Mouse (Mus musculus) neural tube, embryonic 10.5 days (tissue): Measurements from ENCODE around the gene Hs3st2.

Experiments used
- DNase-seq: peaks from one replicate; pipeline ENCODE4 v3.0.0-alpha.2; 2017; ENCODE audit warnings: low spot score; ENCODE audit errors: extremely low spot score

Gene Hs3st2

DNA sequence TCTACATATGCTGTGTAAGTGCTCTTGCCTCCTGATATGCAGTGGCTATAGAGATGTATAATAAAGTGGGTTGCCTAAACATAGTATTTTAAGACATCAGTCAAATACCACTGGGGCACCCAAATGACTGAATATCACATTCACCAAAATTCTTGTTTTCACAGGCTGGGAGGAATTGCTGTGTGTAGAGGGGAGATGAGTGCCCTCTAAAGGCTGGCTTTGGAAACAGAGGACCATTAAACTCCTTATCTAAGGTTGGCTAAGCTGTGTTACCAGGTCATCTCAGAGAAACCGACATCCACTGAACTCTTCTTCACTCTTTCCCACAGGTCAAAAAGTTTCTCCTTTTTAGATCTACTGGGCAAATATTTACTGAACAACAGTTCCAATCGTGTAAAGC is 150.8 kb downstream of the Hs3st2 start:
- DNase-seq, result no peak

DNA sequence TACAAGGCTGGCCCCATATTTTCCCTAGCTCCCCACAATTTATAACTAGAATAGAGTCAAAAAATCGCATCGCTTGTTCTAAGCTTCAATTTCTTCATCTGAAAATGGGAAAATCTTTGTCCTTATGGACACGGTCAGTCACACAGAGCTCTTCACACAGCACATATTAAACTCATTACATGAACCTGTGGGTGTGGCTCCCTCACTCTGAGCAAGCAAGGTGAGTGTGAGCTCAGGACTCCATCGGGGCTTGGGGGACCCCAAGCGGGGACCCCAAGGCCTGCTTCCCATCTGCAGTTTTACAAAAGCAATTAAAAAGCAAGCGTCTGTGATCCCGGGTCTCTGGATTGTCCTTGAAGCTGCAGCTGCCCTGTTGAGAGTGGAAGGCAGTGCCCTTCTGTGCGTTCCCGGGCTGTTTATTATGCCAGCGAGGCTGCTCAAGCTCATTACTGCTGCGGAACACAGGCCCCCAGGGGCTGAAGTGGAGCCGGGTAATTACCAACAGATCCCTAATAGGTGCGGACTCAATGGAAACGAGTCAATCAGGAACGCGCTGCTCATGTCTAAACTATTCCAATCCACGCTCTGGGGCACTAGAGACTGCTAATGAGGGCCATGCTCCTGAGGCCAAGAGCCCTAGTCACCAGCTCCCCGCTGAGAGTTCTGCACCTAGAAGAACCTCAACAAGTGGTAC is 157.8 kb downstream of the Hs3st2 start:
- DNase-seq, result no peak
